Mouse (Mus musculus) heart, embryonic 16.5 days (tissue): ENCODE results near the gene Pptc7. TPM values are rescaled to one million over a fixed set of nuclear protein-coding genes. Genes with fewer than 3 reads are reported as not detected.
A peak's percentile ranks its signal among the peaks of the same experiment; 100 is the strongest.

Source experiments
- ATAC-seq: fragments of 200-750 bp; cut with Nextera tagmentation; replicated peaks from 2 replicates; pipeline ENCODE4 v1.8.0; 2017; ENCODE audit warnings: moderate number of reproducible peaks; ENCODE audit not compliant: insufficient read depth, low FRiP score; ENCODE audit errors: extremely low read depth
- H3K27ac ChIP-seq: fragments of 300-500 bp; sonication (generic); 2 replicates; pipeline ENCODE4 v1.5.1; 2014; ENCODE audit warnings: mild to moderate bottlenecking, low read length, control low read depth, moderate library complexity
- H3K27me3 ChIP-seq: fragments of 300-500 bp; sonication (generic); 2 replicates; pipeline ENCODE4 v1.6.1; 2014; ENCODE audit warnings: low read length, mixed read lengths; ENCODE audit not compliant: control insufficient read depth, insufficient read depth
- H3K36me3 ChIP-seq: fragments of 300-500 bp; sonication (generic); 2 replicates; pipeline ENCODE4 v1.6.1; 2014; ENCODE audit not compliant: control insufficient read depth, insufficient read depth
- H3K4me1 ChIP-seq: fragments of 300-500 bp; sonication (generic); 2 replicates; pipeline ENCODE4 v1.6.1; 2014; ENCODE audit warnings: low read length, mixed read lengths; ENCODE audit not compliant: control insufficient read depth, insufficient read depth
- H3K4me2 ChIP-seq: fragments of 300-500 bp; sonication (generic); 2 replicates; pipeline ENCODE4 v1.6.1; 2014; ENCODE audit warnings: low read depth, mild to moderate bottlenecking, control low read depth, low read length
- H3K4me3 ChIP-seq: fragments of 300-500 bp; sonication (generic); 2 replicates; pipeline ENCODE4 v1.5.1; 2014; ENCODE audit warnings: mild to moderate bottlenecking, control low read depth, low read length
- H3K9ac ChIP-seq: fragments of 300-500 bp; sonication (generic); 2 replicates; pipeline ENCODE4 v1.6.1; 2014; ENCODE audit warnings: low read length, control low read depth
- H3K9me3 ChIP-seq: fragments of 300-500 bp; sonication (generic); replicated peaks from 2 replicates; pipeline ENCODE4 v1.6.1; 2016; ENCODE audit warnings: low read length; ENCODE audit not compliant: control insufficient read depth
- WGBS: fragments of 180-500 bp; shearing (Covaris S2); extraction: QIAGEN DNeasy Blood & Tissue Kit; methylation state at CpG from one replicate; pipeline ENCODE4 v1.1.7; 2014; 5-methylcytosine and 5-hydroxymethylcytosine counted together
- polyA plus RNA-seq: library from polyadenylated mRNA; unstranded; fragments of >200 nt; fragmentation: Nextera tagmentation; extraction: Ambion mirVana; gene quantifications from 2 replicates; pipeline ENCODE4 v1.2.1, GENCODE M21; 2015

Gene Pptc7
- polyA plus RNA-seq, 1 experiment from 2014 or later, result 15.0 TPM

- H3K36me3 ChIP-seq, result 0 out of 2 replicates have a peak, but pooled peaks cover 6% of the 10 kb centered on the region
- no peaks in the 10 kb centered on the region for H3K27me3 ChIP-seq
- H3K9me3 ChIP-seq, result peaks cover 6% of the 10 kb centered on the region
- peaks cover 4% of the 10 kb centered on the region for H3K4me1 ChIP-seq
- no peak for ATAC-seq
- no peak overlapping the region for H3K27ac ChIP-seq
- H3K4me2 ChIP-seq, result no peak overlapping the region
- WGBS, result 82% methylated on average over 4 of the region's 4 CpGs
- no peak overlapping the region for H3K4me3 ChIP-seq
- H3K9ac ChIP-seq, result no peak overlapping the region
Observed at GRCm38 (mm10) chr5:122345777-122346176, 61.6 kb downstream of the Pptc7 start.

GRCm38 (mm10) chr5:122353807-122354491 is 69.8 kb downstream of the Pptc7 start, which contains the start of the genes Rad9b and Vps29:
Rad9b (minus strand) TSS chr5:122354233.
Vps29 (plus strand) TSS chr5:122354369.
- no peaks in the 10 kb centered on the region for H3K36me3 ChIP-seq
- WGBS, result 2% methylated on average over 51 of the region's 51 CpGs
- H3K27ac ChIP-seq, result peak within 1 kb of the TSS; percentile 83
- 0 out of 2 replicates have a peak, but pooled peaks cover 2% of the 10 kb centered on the region for H3K4me1 ChIP-seq
- H3K27me3 ChIP-seq, result no peaks in the 10 kb centered on the region
- H3K4me2 ChIP-seq, result peak within 1 kb of the TSS; percentile 92
- H3K9me3 ChIP-seq, result no peaks in the 10 kb centered on the region
- peak; percentile 92 for ATAC-seq
- peak within 1 kb of the TSS; percentile 83 for H3K4me3 ChIP-seq
- H3K9ac ChIP-seq, result peak within 1 kb of the TSS; percentile 87

DNA sequence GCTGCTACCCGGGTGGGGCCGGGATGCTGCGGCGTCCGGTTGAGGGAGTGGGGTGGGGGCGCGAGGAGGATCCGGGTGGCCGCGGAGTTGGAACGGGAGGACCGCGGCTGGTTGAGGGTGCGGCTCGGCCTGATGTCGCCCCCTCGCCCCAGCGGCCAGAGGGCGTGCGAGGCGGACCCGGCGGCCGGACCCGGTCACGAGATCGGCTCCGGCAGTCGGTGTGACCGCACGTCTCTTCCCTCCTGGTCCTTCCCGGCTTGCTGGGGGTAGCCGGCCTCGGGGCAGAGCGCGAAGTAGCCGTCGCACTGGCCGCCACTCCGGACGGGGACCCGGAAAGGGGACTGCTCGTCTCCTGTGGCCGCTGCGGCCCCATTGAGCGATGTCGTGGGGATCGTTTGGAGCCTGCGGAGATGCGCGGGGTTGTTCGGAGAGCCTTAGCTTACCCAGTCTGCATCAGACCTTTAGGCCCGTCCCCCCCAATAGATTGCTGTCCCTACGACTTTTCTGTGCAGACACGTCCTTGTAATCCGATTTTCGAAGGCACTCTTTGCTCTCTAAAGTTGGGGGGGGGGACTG is 70.4 kb downstream of the Pptc7 start:
- Histone ChIP-seq H3K27me3 (no peaks in the 10 kb centered on the region), H3K27ac (peak overlapping the region; percentile 83), H3K9me3 (no peaks in the 10 kb centered on the region), H3K4me3 (peak overlapping the region; percentile 83), H3K9ac (peak overlapping the region; percentile 87), H3K36me3 (no peaks in the 10 kb centered on the region), H3K4me1 (0 out of 2 replicates have a peak, but pooled peaks cover 2% of the 10 kb centered on the region), H3K4me2 (peak overlapping the region; percentile 73)
- WGBS, result under 1% methylated on average over 57 of the region's 57 CpGs
- ATAC-seq, result peak; percentile 75

DNA sequence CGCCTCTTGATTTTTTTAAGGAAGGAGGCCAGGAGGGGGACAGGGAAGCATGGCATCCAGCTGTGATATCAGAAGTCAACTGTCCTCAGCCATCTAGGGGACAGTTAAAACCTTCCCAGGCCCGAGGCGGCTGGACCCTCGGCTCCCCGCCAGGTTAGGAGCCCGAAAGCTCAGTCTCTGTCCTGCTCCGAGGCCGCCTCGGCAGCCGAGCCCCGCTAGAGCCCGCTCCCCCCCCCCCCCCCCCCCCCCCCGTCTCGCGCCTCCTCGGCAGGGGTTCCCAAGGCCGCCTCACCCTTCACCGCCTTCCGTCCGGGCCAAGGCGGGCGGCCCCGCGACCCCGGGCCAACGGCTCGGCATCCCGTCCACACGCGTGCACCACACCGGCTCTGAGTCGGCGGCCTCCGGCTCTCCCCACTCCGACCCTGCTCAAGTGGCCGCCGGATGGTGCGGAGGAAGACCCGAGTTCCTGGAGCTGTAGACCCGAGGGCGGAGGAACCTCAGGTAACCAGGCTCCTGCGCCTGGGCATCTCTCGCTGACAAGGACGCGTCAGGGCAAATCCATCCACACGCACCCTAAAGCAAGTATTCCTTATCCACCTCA is 87.5 kb downstream of the Pptc7 start, which contains the start of gene Gpn3:
Gene Gpn3 (plus strand): TSS at position 286 of the 601 bp plus-strand sequence.
- Histone ChIP-seq H3K27ac (peak within 1 kb of the TSS; percentile 97), H3K27me3 (no peaks in the 10 kb centered on the region), H3K36me3 (peaks cover 19% of the 10 kb centered on the region), H3K4me2 (peak within 1 kb of the TSS; percentile 74), H3K4me3 (peak within 1 kb of the TSS; percentile 91), H3K9me3 (no peaks in the 10 kb centered on the region), H3K9ac (peak within 1 kb of the TSS; percentile 86), H3K4me1 (peaks cover 11% of the 10 kb centered on the region)
- ATAC-seq, result peak; percentile 53
- under 1% methylated on average over 38 of the region's 46 CpGs for WGBS

GRCm38 (mm10) chr5:122372192-122372769 is 88.1 kb downstream of the Pptc7 start, which contains the start of gene Fam216a:
Fam216a (minus strand) TSS chr5:122372364.
- WGBS, result under 1% methylated on average over 53 of the region's 53 CpGs
- Histone ChIP-seq H3K36me3 (peaks cover 13% of the 10 kb centered on the region), H3K9ac (peak within 1 kb of the TSS; percentile 86), H3K27me3 (no peaks in the 10 kb centered on the region), H3K27ac (peak within 1 kb of the TSS; percentile 97), H3K4me3 (peak within 1 kb of the TSS; percentile 91), H3K4me1 (peaks cover 11% of the 10 kb centered on the region), H3K4me2 (peak within 1 kb of the TSS; percentile 74), H3K9me3 (no peaks in the 10 kb centered on the region)
- peak; percentile 96 for ATAC-seq

DNA sequence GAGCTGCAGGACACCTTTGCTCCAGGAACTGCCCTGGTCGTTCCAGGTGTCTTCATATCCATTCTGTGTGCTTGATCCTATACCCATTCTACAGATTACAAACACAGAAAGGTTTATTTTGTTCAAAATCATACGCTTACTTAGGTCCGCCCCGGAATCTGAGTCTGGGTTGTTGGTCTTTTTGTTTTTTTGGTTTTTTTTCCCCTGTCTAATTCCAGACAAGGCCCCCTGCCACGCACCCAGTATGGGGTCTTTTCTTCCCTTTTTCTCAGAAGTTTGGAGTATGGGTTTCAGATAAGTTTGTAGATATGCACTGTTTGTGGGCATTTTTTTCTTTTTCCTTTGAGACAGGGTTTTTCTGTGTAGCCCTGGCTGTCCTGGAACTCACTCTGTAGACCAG is 88.7 kb downstream of the Pptc7 start:
- peak overlapping the region; percentile 79 for H3K9ac ChIP-seq
- no peaks in the 10 kb centered on the region for H3K9me3 ChIP-seq
- ATAC-seq, result no peak
- H3K27ac ChIP-seq, result peak overlapping the region; percentile 87
- H3K27me3 ChIP-seq, result no peaks in the 10 kb centered on the region
- peaks cover 11% of the 10 kb centered on the region for H3K4me1 ChIP-seq
- peak overlapping the region; percentile 74 for H3K4me2 ChIP-seq
- peaks cover 7% of the 10 kb centered on the region for H3K36me3 ChIP-seq
- WGBS, result 6% methylated on average over 5 of the region's 5 CpGs
- peak overlapping the region; percentile 91 for H3K4me3 ChIP-seq

Other genes starting within 250 kb of the Pptc7 start
- 3.0 and 3.7 TPM in 2 replicates for gene Cux2, start 234.3 kb upstream of the Pptc7 start, polyA plus RNA-seq
- gene Myl2, start 183.4 kb upstream of the Pptc7 start, polyA plus RNA-seq, result 7,978 and 9,755 TPM in 2 replicates
- 0.12 and 0.56 TPM in 2 replicates for gene Ccdc63, start 143.5 kb upstream of the Pptc7 start, polyA plus RNA-seq
- 237 and 248 TPM in 2 replicates for gene Ppp1cc, start 126.1 kb upstream of the Pptc7 start, polyA plus RNA-seq
- gene Hvcn1, start 77.6 kb upstream of the Pptc7 start, polyA plus RNA-seq, result 3.8 and 5.7 TPM in 2 replicates
- gene Tctn1, start 19.9 kb upstream of the Pptc7 start, polyA plus RNA-seq, result 2.9 and 3.2 TPM in 2 replicates
- 8.1 and 11.0 TPM in 2 replicates for gene Rad9b, start 69.9 kb downstream of the Pptc7 start, polyA plus RNA-seq
- 198 and 200 TPM in 2 replicates for gene Vps29, start 70.0 kb downstream of the Pptc7 start, polyA plus RNA-seq
- 51.3 and 68.6 TPM in 2 replicates for gene Gpn3, start 87.5 kb downstream of the Pptc7 start, polyA plus RNA-seq
- 50.7 and 51.7 TPM in 2 replicates for gene Fam216a, start 88.0 kb downstream of the Pptc7 start, polyA plus RNA-seq
- gene Arpc3, start 107.5 kb downstream of the Pptc7 start, polyA plus RNA-seq, result 97.0 and 118 TPM in 2 replicates
- 39.4 and 40.2 TPM in 2 replicates for gene Anapc7, start 137.3 kb downstream of the Pptc7 start, polyA plus RNA-seq
- gene Atp2a2, start 217.9 kb downstream of the Pptc7 start, polyA plus RNA-seq, result 306 and 316 TPM in 2 replicates